Comparison of ENCODE assay signal across 18 mouse cellular contexts in genomic region chr11:45916196-45916595, GRCm38 (mm10).
"Had no signal": no experiment of that assay in that cellular context is flagged by ENCODE, and none has a peak within 500 bp of the region (broad histone marks: within the 10 kb centered on the region; RNA-seq: fewer than 3 reads in every experiment).

No protein-coding gene starts in this region.

- DNase-seq: lung, adult 18-20 months; lung, embryonic 14.5 days; lung, postnatal 10 days; lung, postnatal 4 days; right cerebral cortex, adult 18-20 months; right cerebral cortex, postnatal 25 days; right cerebral cortex, postnatal 4 days; spleen, adult 18-20 months; thymus, adult 18-20 months; thymus, postnatal 14 days; thymus, postnatal 36 days had no signal

- H3K27me3 ChIP-seq: midbrain, embryonic 13.5 days; neural tube, embryonic 12.5 days; neural tube, embryonic 15.5 days had no signal

- H3K9ac ChIP-seq: liver, embryonic 12.5 days; liver, embryonic 14.5 days; lung, embryonic 14.5 days; midbrain, embryonic 13.5 days; neural tube, embryonic 12.5 days; neural tube, embryonic 15.5 days had no signal

- H3K4me3 ChIP-seq: liver, embryonic 12.5 days; midbrain, embryonic 13.5 days; myocyte; neural tube, embryonic 12.5 days; neural tube, embryonic 15.5 days had no signal

- ATAC-seq: liver, embryonic 12.5 days; midbrain, embryonic 13.5 days had no signal

- H3K4me2 ChIP-seq: liver, embryonic 12.5 days; lung, embryonic 14.5 days; midbrain, embryonic 11.5 days; midbrain, embryonic 13.5 days; neural tube, embryonic 12.5 days; neural tube, embryonic 15.5 days had no signal

- H3K9me3 ChIP-seq: liver, embryonic 12.5 days; midbrain, embryonic 13.5 days; neural tube, embryonic 12.5 days; neural tube, embryonic 15.5 days had no signal

- H3K27ac ChIP-seq: liver, embryonic 12.5 days; liver, embryonic 14.5 days; midbrain, embryonic 13.5 days; neural tube, embryonic 12.5 days; neural tube, embryonic 15.5 days had no signal
